ENCODE assay signal across 8 mouse cellular contexts in genomic region chr19:53193964-53194582, GRCm38 (mm10). TPM values are rescaled to one million over a fixed set of nuclear protein-coding genes. Genes with fewer than 3 reads are reported as not detected.
DNase-seq lines count a peak whose midpoint lies in the region; ATAC-seq lines count a peak whose summit lies in the region.

No protein-coding gene starts in this region.

- H3K9ac ChIP-seq in hindbrain, embryonic 13.5 days: no peak overlapping the region
- H3K9ac ChIP-seq in forebrain, embryonic 15.5 days (replicated peaks): no peak overlapping the region

- WGBS in hindbrain, embryonic 10.5 days: 73% methylated on average over 11 of the region's 11 CpGs
- 62% methylated on average over 11 of the region's 11 CpGs for WGBS in hindbrain, embryonic 13.5 days
- WGBS in forebrain, embryonic 15.5 days: 52% methylated on average over 11 of the region's 11 CpGs

- intact Hi-C loops in heart, postnatal 36 days (cut with DNase I): no loop called here
- intact Hi-C loops in gastrocnemius, postnatal 36 days (cut with DNase I): no loop called here

- no peaks in the 10 kb centered on the region for H3K9me3 ChIP-seq in hindbrain, embryonic 10.5 days
- H3K9me3 ChIP-seq in hindbrain, embryonic 13.5 days: no peaks in the 10 kb centered on the region
- H3K9me3 ChIP-seq in megakaryocyte, embryonic 14.5 days: no peaks in the 10 kb centered on the region
- no peaks in the 10 kb centered on the region for H3K9me3 ChIP-seq in forebrain, embryonic 15.5 days

- no peak for DNase-seq in hindbrain, embryonic 10.5 days (ENCODE audit: low spot score)
- peak; percentile 35 for DNase-seq in adipocyte (ENCODE audit: low spot score)
- peak; percentile 46 to 69 for DNase-seq in heart, postnatal 36 days
- DNase-seq in thymus, postnatal 36 days: peak; percentile 60
- no peak for DNase-seq in gastrocnemius, postnatal 36 days

- peaks cover 3% of the 10 kb centered on the region; the same call in 1 of the 2 replicates for H3K36me3 ChIP-seq in hindbrain, embryonic 10.5 days
- H3K36me3 ChIP-seq in hindbrain, embryonic 13.5 days: no peaks in the 10 kb centered on the region
- peaks cover 25% of the 10 kb centered on the region for H3K36me3 ChIP-seq in megakaryocyte, embryonic 14.5 days (replicated peaks; ENCODE audit: low read length)
- no peaks in the 10 kb centered on the region for H3K36me3 ChIP-seq in forebrain, embryonic 15.5 days

- 0 out of 2 replicates have a peak overlapping the region, but pooled peaks have one; percentile 16 for H3K27ac ChIP-seq in hindbrain, embryonic 10.5 days
- H3K27ac ChIP-seq in hindbrain, embryonic 13.5 days: no peak overlapping the region
- no peak overlapping the region for H3K27ac ChIP-seq in forebrain, embryonic 15.5 days (replicated peaks)

- ATAC-seq in hindbrain, embryonic 13.5 days (ENCODE audit: low FRiP score): no peak
- no peak for ATAC-seq in forebrain, embryonic 15.5 days (replicated peaks)

- no peak overlapping the region for H3K4me3 ChIP-seq in hindbrain, embryonic 10.5 days
- no peak overlapping the region for H3K4me3 ChIP-seq in hindbrain, embryonic 13.5 days
- H3K4me3 ChIP-seq in megakaryocyte, embryonic 14.5 days (replicated peaks): peak overlapping the region; percentile 94
- H3K4me3 ChIP-seq in forebrain, embryonic 15.5 days: no peak overlapping the region

- H3K27me3 ChIP-seq in hindbrain, embryonic 10.5 days (ENCODE audit: insufficient read depth, poor library complexity, severe bottlenecking): no peaks in the 10 kb centered on the region
- no peaks in the 10 kb centered on the region for H3K27me3 ChIP-seq in hindbrain, embryonic 13.5 days
- H3K27me3 ChIP-seq in megakaryocyte, embryonic 14.5 days (replicated peaks): no peaks in the 10 kb centered on the region
- H3K27me3 ChIP-seq in forebrain, embryonic 15.5 days: no peaks in the 10 kb centered on the region

- no peak overlapping the region for H3K4me2 ChIP-seq in hindbrain, embryonic 13.5 days
- H3K4me2 ChIP-seq in forebrain, embryonic 15.5 days (replicated peaks): no peak overlapping the region

- peaks cover 16% of the 10 kb centered on the region for H3K4me1 ChIP-seq in hindbrain, embryonic 10.5 days (replicated peaks)
- peaks cover 10% of the 10 kb centered on the region for H3K4me1 ChIP-seq in hindbrain, embryonic 13.5 days (replicated peaks)
- H3K4me1 ChIP-seq in megakaryocyte, embryonic 14.5 days: peaks cover 87% of the 10 kb centered on the region
- peaks cover 8% of the 10 kb centered on the region; the same call in 1 of the 2 replicates for H3K4me1 ChIP-seq in forebrain, embryonic 15.5 days

RNA-seq across cellular contexts. Expression of gene Add3, which starts 53.8 kb away (rescaled TPM):
- 45.9 and 56.5 TPM in 2 replicates for polyA plus RNA-seq in hindbrain, embryonic 10.5 days (2016; fragmentation: Nextera tagmentation; extraction: Ambion mirVana)
- polyA plus RNA-seq in hindbrain, embryonic 13.5 days (2015; fragmentation: Nextera tagmentation; extraction: Ambion mirVana): 35.8 and 35.9 TPM in 2 replicates
- 10 to 100 TPM; 45.2 to 48.6 TPM for total RNA-seq in heart, postnatal 36 days (2021)
- 1.3 and 6.1 TPM in 2 replicates for polyA plus RNA-seq in megakaryocyte, embryonic 14.5 days (2012; ENCODE audit: insufficient read depth, low replicate concordance)
- total RNA-seq in gastrocnemius, postnatal 36 days (2021): 10 to 100 TPM; 20.0 to 20.7 TPM
- 29.9 and 31.5 TPM in 2 replicates for polyA plus RNA-seq in forebrain, embryonic 15.5 days (2015; fragmentation: Nextera tagmentation; extraction: Ambion mirVana)

Comparison
In these comparisons a context has a peak if more than half of its experiments do, and no peak if none do; other contexts are left out.
1. DNase-seq: peak in adipocyte (single experiment), heart, postnatal 36 days (2 of 2) and thymus, postnatal 36 days (2 of 2); none in hindbrain, embryonic 10.5 days (single experiment) and gastrocnemius, postnatal 36 days (0 of 2).